Mouse (Mus musculus): ENCODE measurements at regions not wholly inside any gene's neighbourhood (a gene's known extent, or its start where the extent isn't known, plus 50 kb on each side); places are given as distances from the start of the nearest gene placed in this dataset.

DNA sequence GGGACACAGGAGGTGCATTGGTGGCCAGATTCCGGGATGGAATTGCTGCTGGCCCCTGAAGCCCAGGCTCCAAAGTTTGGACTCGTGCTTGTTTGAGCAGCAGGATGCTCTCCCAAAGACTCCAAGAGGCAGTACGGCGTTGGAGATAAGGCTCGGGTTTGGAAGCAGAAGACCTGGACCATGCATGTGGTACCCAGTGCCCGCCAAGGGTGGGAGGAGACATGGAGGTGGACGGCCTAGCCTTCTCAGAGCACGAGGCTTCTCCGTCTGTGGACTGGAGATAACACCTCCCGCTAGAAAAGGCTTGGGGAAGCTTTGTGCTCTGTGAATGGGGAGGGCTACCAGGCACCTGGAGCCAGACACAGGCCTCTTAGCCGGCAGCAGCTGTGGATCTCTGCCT lies 271.7 kb downstream of the Rps6kc1 start:
- DNase-seq: no peak

DNA sequence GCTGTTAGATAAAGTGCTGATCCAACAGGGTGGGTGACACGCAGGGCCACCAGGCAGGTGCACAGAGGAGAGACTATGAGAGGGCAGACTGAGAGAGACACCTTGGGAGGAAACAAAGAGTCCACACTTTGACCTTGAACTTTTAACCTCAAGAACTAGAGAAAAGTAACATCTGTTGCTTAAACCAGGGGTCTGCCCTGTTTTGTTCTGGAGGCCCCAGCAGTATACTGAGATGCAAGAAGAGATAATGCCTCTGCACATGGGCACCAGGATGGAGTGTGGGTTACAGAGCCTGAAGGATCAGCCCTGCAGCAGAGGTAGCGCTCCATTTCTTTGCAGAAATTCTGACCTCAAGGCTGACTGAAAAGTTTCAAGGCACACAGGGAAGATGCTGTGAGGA lies 276.6 kb downstream of the Rps6kc1 start:
- DNase-seq: no peak

DNA sequence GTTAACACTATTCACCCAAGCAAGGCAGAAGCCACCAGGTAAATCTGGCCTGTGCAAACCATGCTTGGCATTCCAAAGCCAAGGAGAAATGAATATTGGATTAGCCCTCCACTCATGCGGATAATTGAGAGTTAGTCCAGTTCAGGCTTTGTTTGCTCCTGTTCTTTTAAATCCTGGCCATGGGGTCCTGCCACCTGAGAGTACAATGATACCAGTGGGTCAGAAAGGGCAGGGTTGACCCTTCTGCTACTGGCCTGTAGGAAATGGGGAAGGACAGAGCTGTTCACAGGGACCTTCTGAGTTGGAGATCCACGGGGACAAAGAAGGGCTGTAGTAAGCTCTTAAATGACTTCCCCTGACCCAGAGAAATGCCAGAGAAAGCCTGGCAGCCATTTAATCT lies 279.9 kb downstream of the Rps6kc1 start:
- no peak for DNase-seq

DNA sequence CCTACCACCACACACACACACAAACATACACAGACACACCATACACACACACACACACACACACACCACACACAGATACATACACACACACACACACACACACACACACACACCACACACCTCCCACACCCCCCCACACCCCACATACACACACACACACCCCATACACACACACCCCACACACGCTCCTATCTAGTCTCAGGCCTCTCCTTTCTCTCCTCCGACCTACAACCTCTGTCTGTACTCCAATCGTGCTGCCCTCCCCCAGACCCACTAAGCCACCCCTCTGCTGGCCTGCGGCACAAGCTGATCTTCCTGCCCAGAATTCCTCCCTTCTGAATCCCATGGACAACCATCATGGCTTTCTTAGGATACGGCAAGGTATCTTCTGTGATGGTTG lies 281.4 kb downstream of the Rps6kc1 start:
- no peak for DNase-seq

DNA sequence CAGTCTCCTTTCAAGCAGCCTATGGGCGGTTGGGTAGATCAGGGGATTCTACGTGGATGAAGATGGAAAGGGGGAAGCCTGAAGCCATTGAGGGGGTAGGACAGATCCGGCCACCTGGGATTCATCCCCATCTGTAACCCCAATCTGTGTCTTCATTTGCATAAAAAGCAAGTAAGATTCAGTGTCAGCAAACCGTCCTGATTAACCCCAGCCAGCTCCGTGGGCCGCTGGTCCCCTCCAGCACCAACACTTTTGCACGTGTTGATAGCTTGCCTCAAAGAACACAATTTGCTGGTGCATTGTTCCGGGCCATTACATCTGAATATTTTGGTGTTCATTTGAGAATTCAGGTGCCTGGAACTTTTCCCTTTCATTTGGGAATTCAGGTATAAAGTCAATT lies 287.7 kb downstream of the Rps6kc1 start:
- DNase-seq: no peak

DNA sequence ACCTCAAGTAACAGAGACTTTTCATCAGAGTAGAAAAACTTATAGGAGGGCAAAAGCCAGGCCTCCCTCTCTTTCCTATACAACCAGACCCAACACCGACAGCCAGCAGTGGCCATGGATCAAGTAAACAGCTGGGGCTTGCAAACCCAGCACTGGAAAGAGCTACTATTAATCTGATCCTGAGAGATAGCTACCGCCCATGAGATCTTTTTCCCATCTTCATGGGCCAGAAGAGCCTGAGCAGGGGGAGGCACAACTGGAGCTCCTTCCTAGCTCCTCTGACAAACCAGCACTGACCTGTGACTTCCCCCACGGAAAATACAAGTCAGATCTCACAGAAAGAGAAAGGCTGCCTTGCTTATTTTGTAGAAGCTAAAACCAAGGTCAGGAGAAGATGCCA lies 311.1 kb downstream of the Rps6kc1 start:
- no peak for DNase-seq

DNA sequence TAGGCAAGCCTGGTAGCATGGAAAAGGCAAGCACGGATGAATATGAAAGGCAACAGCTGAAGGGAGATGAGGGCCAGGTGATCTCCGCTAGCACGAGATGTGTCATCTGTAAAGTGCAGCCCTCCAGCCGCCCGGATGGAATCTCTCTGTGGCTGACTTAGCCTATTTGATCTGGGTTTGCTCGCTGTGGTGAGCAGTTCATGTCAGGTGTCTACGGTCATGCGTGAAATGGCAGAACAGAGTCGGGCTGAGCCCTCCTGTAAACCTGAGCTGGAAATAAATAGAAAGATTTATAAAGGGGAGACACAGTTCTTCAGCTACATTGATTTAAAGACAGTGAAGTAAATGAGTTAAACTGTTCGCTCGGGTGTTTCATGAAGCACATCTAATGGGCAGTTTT lies 311.9 kb downstream of the Rps6kc1 start:
- DNase-seq: no peak

DNA sequence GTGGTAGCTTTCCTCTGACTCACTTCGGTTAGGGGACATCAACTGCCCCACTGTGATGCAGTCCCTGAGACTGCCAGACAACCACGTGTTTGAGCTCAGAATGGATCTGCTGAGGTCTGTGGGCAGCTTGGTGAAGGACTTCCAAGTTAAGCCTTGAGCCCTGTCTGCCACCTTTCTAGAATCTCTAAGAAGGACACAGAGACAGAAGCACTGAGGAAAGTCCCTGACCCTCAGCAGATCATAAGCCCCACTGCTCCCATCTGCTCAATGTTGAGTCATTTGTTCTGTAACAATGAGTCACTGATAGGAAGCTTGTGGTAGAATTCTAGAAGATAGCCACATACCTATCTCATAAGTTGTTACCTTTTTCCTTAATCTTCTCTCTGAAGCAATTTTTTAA lies 315.4 kb downstream of the Rps6kc1 start:
- DNase-seq: no peak

DNA sequence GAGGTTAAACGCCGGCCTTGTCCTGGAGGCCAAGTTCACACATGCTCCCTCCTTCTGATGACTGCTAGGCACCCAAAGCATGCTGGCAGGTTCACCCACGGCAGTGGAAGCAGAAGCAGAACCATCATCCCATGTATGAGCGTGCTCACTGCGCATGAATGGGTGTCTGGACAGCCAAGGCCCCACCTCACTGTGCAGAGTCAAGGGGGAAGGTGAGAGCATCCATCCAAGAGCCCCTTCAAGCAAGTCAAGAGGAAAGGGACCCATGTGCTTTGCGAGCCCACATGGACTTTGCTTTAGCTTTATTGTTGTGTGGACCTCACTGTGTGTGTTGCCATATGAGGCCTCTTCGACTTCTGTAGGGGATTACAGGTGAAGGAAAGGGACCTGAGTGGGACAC lies 319.9 kb downstream of the Rps6kc1 start:
- no peak for DNase-seq

DNA sequence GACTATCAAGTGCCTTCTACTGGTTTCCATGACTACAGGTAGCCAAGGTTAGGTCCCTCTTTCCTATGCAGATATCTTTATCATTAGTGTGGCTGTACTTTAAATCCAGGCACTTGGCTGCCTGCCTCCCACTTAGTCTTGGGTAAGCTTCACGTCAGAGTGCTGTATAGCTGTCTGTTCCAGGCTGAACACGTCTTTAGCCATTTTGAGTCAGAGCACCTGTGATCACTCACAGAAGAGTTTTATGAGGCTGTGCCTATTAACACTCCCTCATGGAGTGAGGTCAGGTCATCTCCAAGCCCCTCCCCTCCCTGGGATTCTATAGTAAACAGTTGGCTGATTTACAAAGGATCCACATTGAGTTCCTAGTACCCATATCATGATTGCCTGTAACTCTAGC lies 322.0 kb downstream of the Rps6kc1 start:
- no peak for DNase-seq

DNA sequence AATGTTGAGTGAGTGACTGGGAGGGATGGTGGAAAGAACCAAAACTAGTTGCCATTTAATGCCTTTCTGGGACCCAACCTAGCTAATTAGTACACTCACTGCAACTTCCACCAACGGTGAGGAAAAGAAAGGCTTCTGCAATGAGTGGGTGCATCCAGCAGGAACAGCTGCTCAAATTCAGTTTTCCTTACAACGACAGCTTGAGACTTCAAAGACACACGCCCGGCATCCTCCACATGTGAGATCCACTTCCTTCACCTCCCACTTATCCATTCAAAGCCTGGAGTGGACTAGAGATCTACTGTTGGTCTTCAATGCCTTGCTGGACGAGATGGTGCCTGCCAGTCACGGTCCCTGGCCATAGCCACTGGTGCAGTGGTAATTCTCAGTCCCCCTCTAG lies 328.3 kb downstream of the Rps6kc1 start:
- no peak for DNase-seq

DNA sequence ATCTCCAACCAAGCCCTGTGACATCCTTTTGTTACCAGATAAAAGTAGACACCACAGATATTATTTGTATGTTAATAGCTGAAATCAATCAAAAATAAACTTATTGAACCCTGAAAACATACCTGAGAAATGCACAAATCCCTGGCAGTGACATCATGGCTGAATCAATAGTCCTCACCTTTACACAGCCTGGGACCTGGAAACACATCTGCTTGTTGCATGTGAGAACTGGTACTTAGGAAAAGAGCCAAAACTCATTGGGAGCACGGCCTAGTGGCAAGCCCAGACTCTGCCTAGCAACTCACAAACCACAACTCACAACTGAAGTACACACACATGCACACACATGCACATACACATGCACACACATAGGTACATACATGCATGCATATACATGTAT lies 330.9 kb downstream of the Rps6kc1 start:
- DNase-seq: no peak

DNA sequence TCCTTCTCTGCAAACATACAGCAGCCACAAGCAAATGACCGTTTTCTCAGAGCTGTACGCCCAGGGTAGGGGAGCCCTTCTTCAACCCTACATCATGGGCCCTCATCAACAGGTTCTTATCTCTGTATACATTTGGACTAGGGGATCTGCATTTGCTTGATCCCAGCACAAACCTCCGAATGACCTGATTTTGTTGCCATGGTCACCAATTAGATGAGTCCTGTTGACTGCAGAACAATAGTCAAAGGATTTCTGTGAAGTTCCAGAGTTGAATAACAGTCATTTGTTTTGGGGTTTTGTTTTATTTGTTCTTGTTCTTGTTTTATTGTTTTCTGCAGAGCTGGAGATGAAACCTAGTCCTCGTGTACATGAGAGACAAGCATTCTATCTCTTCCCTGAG lies 340.6 kb downstream of the Rps6kc1 start:
- DNase-seq: no peak

DNA sequence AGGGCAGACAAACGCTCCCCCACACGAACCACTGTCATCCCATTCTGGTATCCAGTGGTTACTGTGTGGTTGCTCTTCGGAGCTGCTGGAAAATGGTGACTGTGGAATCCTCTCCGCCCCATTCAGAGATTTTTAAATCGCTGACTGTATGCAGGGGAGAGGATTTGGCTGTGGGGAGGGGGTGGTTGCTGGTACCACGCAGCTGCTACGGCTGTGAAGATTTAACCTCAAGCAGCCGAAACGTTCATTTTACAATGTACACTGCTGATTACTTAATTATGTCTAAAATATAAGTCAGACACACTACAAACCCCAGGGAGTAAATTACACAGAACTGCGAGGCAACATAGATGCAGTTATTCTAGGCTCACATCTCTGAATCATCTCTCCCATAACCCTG lies 341.0 kb downstream of the Rps6kc1 start:
- no peak for DNase-seq

DNA sequence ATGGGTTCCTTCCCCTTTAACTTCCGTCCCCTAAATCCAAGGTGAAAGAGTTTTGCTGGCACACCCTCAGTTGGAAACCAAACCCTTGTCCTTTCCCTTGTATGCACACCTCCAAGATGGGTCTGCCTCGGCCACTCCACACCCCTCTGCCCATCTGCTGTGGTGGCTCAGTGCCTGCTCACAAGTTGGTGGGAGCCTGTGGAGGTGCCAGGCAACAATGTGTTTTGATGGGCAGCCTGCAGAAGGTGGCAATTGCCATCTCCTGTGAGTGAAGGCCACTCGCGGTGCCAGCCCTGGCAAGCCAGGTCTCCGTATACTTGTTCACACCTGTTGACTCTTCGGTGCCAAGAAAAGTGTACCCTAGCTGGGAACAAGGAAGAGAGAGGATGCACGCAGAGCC lies 344.8 kb downstream of the Rps6kc1 start:
- no peak for DNase-seq

DNA sequence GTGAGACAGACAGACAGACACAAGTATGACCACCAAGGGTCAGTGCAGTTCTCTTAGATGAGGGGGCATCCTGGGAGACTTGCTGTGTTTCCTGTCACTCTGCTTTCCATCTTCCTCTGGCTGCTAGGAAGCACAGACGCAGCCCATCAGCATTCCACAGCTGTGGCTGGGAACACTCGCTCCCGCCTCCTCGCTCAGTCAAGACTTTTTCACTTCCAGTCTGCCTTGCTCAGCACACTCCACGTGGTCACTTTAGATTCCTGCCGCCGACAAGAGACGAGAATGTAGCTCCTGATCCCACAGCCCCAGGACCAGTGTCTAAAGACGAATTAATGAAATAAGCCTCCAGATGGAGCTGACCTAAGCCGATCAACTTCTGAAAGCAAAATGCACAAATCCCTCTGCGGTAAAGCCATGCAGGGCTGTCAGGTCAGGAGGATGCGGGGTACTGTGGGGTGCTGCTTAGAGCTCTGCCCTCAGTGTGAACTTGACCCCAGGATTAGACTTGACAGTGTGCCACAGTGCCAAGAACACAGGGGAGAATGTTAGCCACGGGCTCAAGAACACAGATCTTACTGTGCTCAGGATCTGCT lies 348.6 kb downstream of the Rps6kc1 start:
- peak; percentile 38 for DNase-seq

DNA sequence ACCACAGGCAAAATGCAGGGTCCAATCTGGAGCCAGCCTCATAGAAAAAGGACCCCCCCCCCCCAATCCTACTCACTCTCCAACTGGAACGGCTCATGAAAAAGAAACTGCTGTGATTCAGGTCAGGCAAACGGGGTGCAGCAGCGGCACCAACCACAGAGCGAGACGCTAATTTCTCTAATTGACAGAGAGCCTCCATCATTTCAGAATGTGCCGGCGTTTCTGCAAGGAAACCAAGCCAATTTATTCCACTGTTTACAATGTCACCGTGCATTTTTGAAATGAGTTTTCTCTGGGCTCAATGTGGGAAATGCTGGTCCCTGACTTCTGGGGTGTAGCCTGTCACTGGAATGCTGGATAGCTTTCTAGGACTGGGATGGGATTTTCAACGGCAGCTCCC lies 351.5 kb downstream of the Rps6kc1 start:
- no peak for DNase-seq

DNA sequence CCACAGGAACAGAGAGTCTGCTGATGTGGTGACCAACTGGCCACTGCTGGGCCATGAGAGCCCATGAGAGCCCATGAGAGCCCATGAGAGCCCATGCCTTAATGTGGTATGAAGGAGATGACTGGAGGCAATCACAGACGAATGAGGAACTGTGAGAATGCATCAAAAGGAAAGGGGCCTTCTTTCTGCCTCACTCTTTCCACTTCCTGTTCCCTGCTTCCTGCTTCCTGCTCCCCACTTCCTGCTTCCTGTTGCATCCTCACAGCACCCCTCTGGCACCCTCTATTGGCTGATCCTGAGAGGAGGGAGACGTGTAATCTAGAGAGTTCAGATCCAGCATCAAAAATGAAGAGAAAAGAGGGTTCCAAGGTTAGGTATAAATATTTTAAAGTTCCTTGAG lies 369.7 kb downstream of the Rps6kc1 start:
- DNase-seq: peak; percentile 48

DNA sequence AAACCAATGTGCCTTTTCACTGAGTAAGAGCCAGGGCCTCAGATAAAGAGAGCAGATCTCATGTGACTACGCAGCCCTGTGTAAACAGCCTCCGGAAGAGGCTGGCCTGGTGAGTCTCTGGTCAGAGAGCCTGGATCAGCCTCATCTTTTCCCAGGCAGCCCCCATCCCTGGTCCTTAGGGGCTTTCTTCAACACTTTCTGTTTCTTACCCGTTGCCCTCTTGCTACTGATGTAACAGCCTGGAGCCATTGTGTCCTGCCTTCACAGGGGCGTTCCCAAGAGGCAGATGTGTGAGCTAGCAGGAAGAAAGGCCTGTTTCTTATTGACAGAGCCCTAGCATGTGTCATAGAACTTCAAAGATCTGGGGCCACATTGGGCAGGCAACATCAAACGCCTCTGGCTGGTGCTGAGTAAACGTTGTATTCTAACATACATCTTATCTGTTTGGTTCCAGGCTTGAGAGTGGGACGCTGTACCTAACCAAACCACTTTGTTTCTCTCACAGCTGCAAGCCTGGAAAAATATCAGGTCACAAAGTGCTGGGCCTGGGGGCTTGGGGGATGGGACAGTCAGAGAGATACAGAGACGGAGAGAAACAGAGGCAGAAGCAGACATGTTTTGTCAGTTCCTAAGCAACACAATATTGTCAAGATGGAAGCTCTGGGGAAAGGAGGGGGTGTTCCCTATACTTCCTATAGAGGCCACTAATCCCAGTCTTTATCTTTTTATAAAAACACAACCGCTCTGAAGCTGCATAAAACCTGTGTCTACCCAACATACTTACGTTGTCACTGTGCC lies 362.6 kb upstream of the Prox1 start:
- peak; percentile 56 for DNase-seq

DNA sequence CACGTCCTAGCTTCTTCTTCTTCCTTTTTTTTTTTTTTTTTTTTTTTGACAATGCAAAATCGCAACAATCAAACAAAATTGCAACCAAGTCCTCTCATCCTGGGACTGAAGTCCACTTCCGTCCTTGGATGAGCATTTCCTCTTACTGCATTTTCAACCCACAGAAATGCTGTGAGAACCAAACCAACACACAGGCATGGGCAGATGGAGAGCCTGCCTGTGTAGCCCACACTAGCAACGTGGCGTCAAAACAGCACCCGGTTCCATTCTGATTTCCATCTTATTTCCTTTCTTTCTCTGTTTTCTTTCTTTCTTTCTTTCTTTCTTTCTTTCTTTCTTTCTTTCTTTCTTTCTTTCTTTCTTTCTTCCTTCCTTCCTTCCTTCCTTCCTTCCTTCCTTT lies 360.7 kb upstream of the Prox1 start:
- no peak for DNase-seq

DNA sequence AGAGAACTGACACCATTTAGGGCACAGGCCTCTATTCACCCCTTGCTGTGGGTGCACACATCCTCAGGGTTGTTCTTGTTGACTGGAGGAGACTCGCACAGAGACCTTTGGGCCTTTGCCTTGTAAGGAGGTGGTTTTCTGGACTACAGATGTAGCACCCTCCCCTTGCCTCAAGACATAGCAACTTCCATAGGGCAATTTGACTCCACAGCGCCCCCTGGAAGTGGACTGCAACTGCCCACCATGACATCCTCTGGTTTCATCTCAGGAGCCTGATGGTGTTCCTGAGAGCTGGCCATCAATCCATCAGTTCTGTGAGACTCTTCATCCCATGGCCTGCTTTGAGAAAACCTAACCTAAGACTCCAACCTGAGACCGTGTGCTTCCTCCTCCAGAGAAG lies 359.6 kb upstream of the Prox1 start:
- DNase-seq: no peak

DNA sequence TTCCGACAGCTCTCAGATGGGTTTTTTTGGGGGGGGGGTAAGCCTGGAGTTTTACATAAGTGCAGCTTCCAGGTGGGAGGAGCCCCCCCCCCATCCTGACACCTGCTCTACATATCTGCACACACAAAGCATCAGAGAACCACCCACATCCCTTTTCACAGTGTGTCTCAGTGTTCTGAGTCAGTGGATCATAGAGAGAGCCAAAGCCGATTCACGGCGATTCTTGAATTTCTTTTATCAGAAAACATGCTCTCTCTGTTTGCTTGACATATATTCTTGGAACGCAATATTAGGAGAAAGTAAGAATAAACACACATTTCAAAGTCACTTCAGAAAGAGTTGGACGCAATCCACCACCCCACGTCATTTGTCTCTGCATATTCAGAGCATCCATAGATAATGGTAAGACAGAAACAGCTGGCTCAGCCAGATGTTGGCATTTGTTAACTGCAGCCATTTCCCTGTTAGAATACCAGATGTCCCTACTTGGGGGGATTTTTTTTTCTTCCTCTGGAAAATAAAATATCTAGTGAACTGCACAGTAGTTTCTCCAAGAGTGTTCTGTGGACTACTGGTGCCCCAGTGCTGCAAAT lies 357.1 kb upstream of the Prox1 start:
- no peak for DNase-seq

DNA sequence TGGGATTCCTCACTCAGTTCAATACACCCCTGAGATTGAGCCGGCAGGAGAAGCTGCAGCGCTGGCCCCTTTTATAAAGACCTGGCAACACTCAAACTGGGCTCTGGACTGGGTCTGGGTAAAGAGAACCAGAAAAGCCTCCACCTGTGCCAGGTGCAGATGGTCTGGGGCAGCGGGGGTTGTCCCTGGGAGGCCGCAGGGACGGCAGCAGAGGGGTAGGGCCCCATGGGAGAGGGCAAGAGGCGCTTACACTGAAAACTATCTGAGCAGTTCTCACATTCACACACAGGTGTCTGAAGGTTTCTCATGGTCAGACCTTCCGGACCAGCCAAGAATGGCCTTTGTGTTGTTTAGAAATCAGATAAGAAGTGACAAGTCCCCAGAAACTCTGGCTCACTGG lies 356.1 kb upstream of the Prox1 start:
- no peak for DNase-seq

DNA sequence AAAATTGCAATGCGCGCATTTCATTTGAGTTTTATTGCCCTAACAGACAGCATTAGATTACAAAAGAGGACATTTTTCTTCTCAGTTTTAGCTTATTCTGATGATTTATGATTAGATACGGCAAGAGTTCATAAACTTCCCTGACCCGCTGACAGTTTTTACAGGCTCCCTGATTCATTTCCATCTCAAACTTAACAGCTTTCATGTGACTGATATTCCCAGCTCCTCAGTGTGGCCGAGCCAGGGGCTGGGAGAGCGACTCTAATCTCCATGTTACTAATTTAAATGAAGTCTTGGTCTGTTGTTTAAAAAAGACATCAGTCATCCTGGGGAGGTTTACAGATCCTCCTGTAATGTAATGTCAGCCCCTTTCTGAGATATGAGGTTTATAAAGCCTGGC lies 355.5 kb upstream of the Prox1 start:
- DNase-seq: no peak

DNA sequence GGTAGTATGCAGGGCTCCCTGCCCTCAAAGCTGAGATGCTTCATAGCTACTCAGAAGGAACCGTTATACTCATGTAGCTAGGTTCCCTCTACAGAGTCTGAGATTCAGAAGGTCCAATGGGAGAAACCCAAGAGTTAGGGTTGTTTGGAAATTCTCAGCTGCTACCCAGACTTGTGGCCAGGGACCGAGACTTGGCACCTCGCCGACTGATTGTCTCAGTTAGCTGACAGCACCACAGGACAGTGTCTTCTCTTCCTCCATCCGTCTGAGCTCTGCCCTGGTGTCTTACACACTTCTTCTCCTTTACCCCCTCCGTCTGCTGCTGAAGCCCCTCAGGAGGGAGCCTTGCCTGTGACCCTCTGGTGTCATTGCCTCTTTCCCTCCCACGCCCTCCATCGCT lies 329.6 kb upstream of the Prox1 start:
- no peak for DNase-seq
